Mouse (Mus musculus): ENCODE measurements around the gene Spaca1. TPM values are rescaled to one million over a fixed set of nuclear protein-coding genes. Genes with fewer than 3 reads are reported as not detected.

Gene Spaca1
- polyA plus RNA-seq, 1 experiment from 2014 or later = 1.1 TPM

Other genes with a start within 250 kb of the Spaca1 start
- 43.6 and 51.0 TPM in 2 replicates for gene Cnr1, start 125.6 kb downstream of the Spaca1 start, polyA plus RNA-seq (2015; fragmentation: Nextera tagmentation; extraction: Ambion mirVana)